Mouse (Mus musculus) CH12.LX (cell line): Measurements from ENCODE around the gene Vps4b.

Experiments used
- CTCF ChIP-seq, 2 experiments: IDR thresholded peaks in 1 of 2; conservative IDR thresholded peaks in 1 of 2; 2 replicates each; pipeline ENCODE4 v1.5.1; 2011 to 2012; ENCODE audit warnings: low read depth in 2 of 2, low read length in 2 of 2, improper control_type of control experiment in 1 of 2, inconsistent platforms in 1 of 2, mild to moderate bottlenecking in 1 of 2, moderate library complexity in 1 of 2
- EP300 ChIP-seq: IDR thresholded peaks from 2 replicates; pipeline ENCODE4 v1.6.1; 2011; ENCODE audit warnings: low read length, improper control_type of control experiment
- IRF4 ChIP-seq: IDR thresholded peaks from 2 replicates; pipeline ENCODE4 v1.6.1; 2014; ENCODE audit warnings: low read depth, mild to moderate bottlenecking, inconsistent platforms, low read length, improper control_type of control experiment
- JUN ChIP-seq: IDR thresholded peaks from 2 replicates; pipeline ENCODE4 v1.6.1; 2011; ENCODE audit warnings: low read depth, mild to moderate bottlenecking, low read length, improper control_type of control experiment, moderate library complexity; ENCODE audit not compliant: insufficient read depth
- KAT2A ChIP-seq: IDR thresholded peaks from 2 replicates; pipeline ENCODE4 v1.6.1; 2012; ENCODE audit warnings: low read length, improper control_type of control experiment, inconsistent platforms; ENCODE audit not compliant: insufficient replicate concordance
- MAX ChIP-seq: IDR thresholded peaks from 2 replicates; pipeline ENCODE4 v1.6.1; 2011; ENCODE audit warnings: low read length, improper control_type of control experiment
- MEF2A ChIP-seq: IDR thresholded peaks from 2 replicates; pipeline ENCODE4 v1.6.1; 2014; ENCODE audit warnings: low read depth, mild to moderate bottlenecking, inconsistent platforms, low read length, improper control_type of control experiment, borderline replicate concordance
- MXI1 ChIP-seq: IDR thresholded peaks from 2 replicates; pipeline ENCODE4 v1.6.1; 2011; ENCODE audit warnings: mild to moderate bottlenecking, low read depth, low read length, improper control_type of control experiment
- PAX5 ChIP-seq: IDR thresholded peaks from 2 replicates; pipeline ENCODE4 v1.6.1; 2012; ENCODE audit warnings: low read length, inconsistent platforms, mixed read lengths
- POLR2A ChIP-seq: IDR thresholded peaks from 2 replicates; pipeline ENCODE4 v1.6.1; 2011; ENCODE audit warnings: low read depth, mild to moderate bottlenecking, improper control_type of control experiment, low read length
- RAD21 ChIP-seq: IDR thresholded peaks from 2 replicates; pipeline ENCODE4 v1.6.1; 2011; ENCODE audit warnings: low read depth, mild to moderate bottlenecking, low read length, improper control_type of control experiment, moderate library complexity
- RCOR1 ChIP-seq: conservative IDR thresholded peaks from 2 replicates; pipeline ENCODE4 v1.6.1; 2012; ENCODE audit warnings: low read depth, mild to moderate bottlenecking, inconsistent platforms, low read length, improper control_type of control experiment
- ZC3H11A ChIP-seq: IDR thresholded peaks from 2 replicates; pipeline ENCODE4 v1.6.1; 2012; ENCODE audit warnings: low read depth, mild to moderate bottlenecking, inconsistent platforms, low read length, improper control_type of control experiment
- ZMIZ1 ChIP-seq: IDR thresholded peaks from 2 replicates; pipeline ENCODE4 v1.6.1; 2012; ENCODE audit warnings: low read depth, mild to moderate bottlenecking, inconsistent platforms, low read length, improper control_type of control experiment

DNA sequence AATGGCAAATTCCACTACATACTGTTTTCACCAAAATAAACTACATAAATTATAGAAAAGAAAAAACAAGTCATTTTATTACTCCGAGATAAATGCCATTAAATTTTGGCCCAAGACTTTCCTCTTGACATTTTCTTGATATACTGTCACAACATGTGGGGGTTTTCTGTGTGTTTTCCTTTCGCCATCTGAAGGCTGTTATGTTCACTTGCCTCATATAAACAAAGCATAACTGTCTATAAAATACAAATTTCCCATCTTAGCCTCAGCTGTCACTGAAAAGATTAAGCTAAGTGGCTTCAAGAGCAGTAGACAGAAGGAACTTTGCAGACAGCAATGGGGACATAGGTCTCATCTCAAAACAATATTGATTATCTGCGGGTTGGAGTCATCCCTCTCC lies 32.2 kb downstream of the Vps4b start:
- TF ChIP-seq CTCF (conservative IDR thresholded peaks at IDR 0.05 in 1 of 2, IDR thresholded peaks at IDR 0.05 in 1 of 2; ENCODE audit: low read depth in 2 of 2, low read length in 2 of 2) (no peak), IRF4 (no peak), EP300 (no peak), MEF2A (no peak), JUN (no peak), PAX5 (no peak), POLR2A (no peak), MXI1 (no peak), MAX (no peak), RAD21 (no peak), RCOR1 (no peak), KAT2A (no peak), ZMIZ1 (no peak), ZC3H11A (no peak)
